Mouse (Mus musculus) neutrophil, adult 5-6 weeks (primary cell): ENCODE measurements around the gene Celf2. TPM values are rescaled to one million over a fixed set of nuclear protein-coding genes. Genes with fewer than 3 reads are reported as not detected.
"Not testable (repeated sequence)": the region's sequence is repeated elsewhere in the genome, so short reads cannot be mapped to it uniquely, and the experiment has no call there.

ENCODE experiments used
- ATAC-seq: fragments of 151-379, 151-347 bp; 2 replicates; pipeline ENCODE4 v1.8.0; 2017; ENCODE audit warnings: mild to moderate bottlenecking, moderate TSS enrichment; ENCODE audit not compliant: insufficient number of reproducible peaks, poor library complexity, low FRiP score, severe bottlenecking; ENCODE audit errors: extremely low read depth
- total RNA-seq: library from RNA; stranded (forward); fragments of 200-1000 nt; gene quantifications from 2 replicates; pipeline ENCODE4 v1.2.3, GENCODE M21; 2017

Celf2 gene
- total RNA-seq, 1 experiment from 2014 or later: 186 TPM

GRCm38 (mm10) chr2:7308731-7309130 is 200.6 kb downstream of the Celf2 start:
- ATAC-seq: no peak

GRCm38 (mm10) chr2:7287434-7287833 is 221.9 kb downstream of the Celf2 start:
- no peak for ATAC-seq

- ATAC-seq: no peak
Observed at GRCm38 (mm10) chr2:7273214-7273613, 236.1 kb downstream of the Celf2 start.

- ATAC-seq: peak; percentile 41; the same call in 1 of the 2 replicates
Observed at GRCm38 (mm10) chr2:7270051-7270450, 239.3 kb downstream of the Celf2 start.

GRCm38 (mm10) chr2:7267166-7267565 is 242.2 kb downstream of the Celf2 start:
- ATAC-seq: no peak

- ATAC-seq: not testable (repeated sequence)
Observed at GRCm38 (mm10) chr2:7262668-7263067, 246.7 kb downstream of the Celf2 start.

- ATAC-seq: no peak
Observed at GRCm38 (mm10) chr2:7260186-7260585, 249.2 kb downstream of the Celf2 start.

- ATAC-seq: no peak
Observed at GRCm38 (mm10) chr2:7259616-7260015, 249.7 kb downstream of the Celf2 start.

- ATAC-seq: no peak
Observed at GRCm38 (mm10) chr2:7256023-7256422, 253.3 kb downstream of the Celf2 start.

- no peak for ATAC-seq
Observed at GRCm38 (mm10) chr2:7255386-7255785, 254.0 kb downstream of the Celf2 start.

GRCm38 (mm10) chr2:7250314-7250713 is 259.0 kb downstream of the Celf2 start:
- no peak for ATAC-seq

GRCm38 (mm10) chr2:7249002-7249401 is 260.4 kb downstream of the Celf2 start:
- no peak for ATAC-seq

- no peak for ATAC-seq
Observed at GRCm38 (mm10) chr2:7245958-7246774, 263.2 kb downstream of the Celf2 start.

GRCm38 (mm10) chr2:7242139-7242538 is 267.2 kb downstream of the Celf2 start:
- no peak for ATAC-seq

- ATAC-seq: no peak
Observed at GRCm38 (mm10) chr2:7241523-7241941, 267.8 kb downstream of the Celf2 start.

- ATAC-seq: no peak
Observed at GRCm38 (mm10) chr2:7237283-7237682, 272.1 kb downstream of the Celf2 start.

GRCm38 (mm10) chr2:7236452-7236851 is 272.9 kb downstream of the Celf2 start:
- no peak for ATAC-seq

- no peak for ATAC-seq
Observed at GRCm38 (mm10) chr2:7235059-7235741, 274.2 kb downstream of the Celf2 start.

GRCm38 (mm10) chr2:7234587-7234986 is 274.8 kb downstream of the Celf2 start:
- ATAC-seq: no peak

- no peak for ATAC-seq
Observed at GRCm38 (mm10) chr2:7233411-7233810, 276.0 kb downstream of the Celf2 start.
